Mouse (Mus musculus): Measurements from ENCODE around the gene Rrbp1.

The Rrbp1 gene

GRCm38 (mm10) chr2:144011080-144011551, at the start of gene Rrbp1:
Rrbp1 (minus strand) TSS chr2:144011263.
- DNase-seq (ENCODE audit: low spot score in 2 of 2) = peak; percentile 93 to 99

- no peak for DNase-seq (ENCODE audit: low spot score in 2 of 2)
Observed at GRCm38 (mm10) chr2:144057735-144058134, 46.7 kb upstream of the Rrbp1 start.

GRCm38 (mm10) chr2:144052410-144053065, 41.5 kb upstream of the Rrbp1 start:
- DNase-seq (ENCODE audit: low spot score in 2 of 2) = peak; percentile 7 to 17

GRCm38 (mm10) chr2:144050861-144051260, 39.8 kb upstream of the Rrbp1 start:
- no peak for DNase-seq (ENCODE audit: low spot score in 2 of 2)

- no peak for DNase-seq (ENCODE audit: low spot score in 2 of 2)
Observed at GRCm38 (mm10) chr2:144050146-144050680, 39.1 kb upstream of the Rrbp1 start.

GRCm38 (mm10) chr2:144046916-144047315, 35.9 kb upstream of the Rrbp1 start:
- DNase-seq (ENCODE audit: low spot score in 2 of 2) = no peak

- no peak for DNase-seq (ENCODE audit: low spot score in 2 of 2)
Observed at GRCm38 (mm10) chr2:144045756-144046560, 34.9 kb upstream of the Rrbp1 start.

- no peak for DNase-seq (ENCODE audit: low spot score in 2 of 2)
Observed at GRCm38 (mm10) chr2:144044726-144045125, 33.7 kb upstream of the Rrbp1 start.

- DNase-seq (ENCODE audit: low spot score in 2 of 2) = no peak
Observed at GRCm38 (mm10) chr2:144032664-144033063, 21.6 kb upstream of the Rrbp1 start, which contains the start of gene Banf2. Banf2 (plus strand) TSS chr2:144033059.

GRCm38 (mm10) chr2:144030791-144031190, 19.7 kb upstream of the Rrbp1 start:
- no peak for DNase-seq (ENCODE audit: low spot score in 2 of 2)

- DNase-seq (ENCODE audit: low spot score in 2 of 2) = no peak
Observed at GRCm38 (mm10) chr2:144026456-144026855, 15.4 kb upstream of the Rrbp1 start.

GRCm38 (mm10) chr2:144025361-144025760, 14.3 kb upstream of the Rrbp1 start:
- DNase-seq (ENCODE audit: low spot score in 2 of 2) = no peak

- no peak for DNase-seq (ENCODE audit: low spot score in 2 of 2)
Observed at GRCm38 (mm10) chr2:144022441-144022840, 11.4 kb upstream of the Rrbp1 start.

- no peak for DNase-seq (ENCODE audit: low spot score in 2 of 2)
Observed at GRCm38 (mm10) chr2:144019971-144020370, 8.9 kb upstream of the Rrbp1 start.

- no peak for DNase-seq (ENCODE audit: low spot score in 2 of 2)
Observed at GRCm38 (mm10) chr2:144015861-144016260, 4.8 kb upstream of the Rrbp1 start.

GRCm38 (mm10) chr2:144014481-144014880, 3.4 kb upstream of the Rrbp1 start:
- no peak for DNase-seq (ENCODE audit: low spot score in 2 of 2)

GRCm38 (mm10) chr2:144014051-144014450, 3.0 kb upstream of the Rrbp1 start:
- no peak for DNase-seq (ENCODE audit: low spot score in 2 of 2)

- peak; percentile 49 to 76 for DNase-seq (ENCODE audit: low spot score in 2 of 2)
Observed at GRCm38 (mm10) chr2:144010282-144011044, 600 bp downstream of the Rrbp1 start.

GRCm38 (mm10) chr2:144009551-144010281, 1.3 kb downstream of the Rrbp1 start:
- peak; percentile 34 to 85 for DNase-seq (ENCODE audit: low spot score in 2 of 2)

- DNase-seq (ENCODE audit: low spot score in 2 of 2) = no peak
Observed at GRCm38 (mm10) chr2:144009081-144009480, 2.0 kb downstream of the Rrbp1 start.

- DNase-seq (ENCODE audit: low spot score in 2 of 2) = no peak
Observed at GRCm38 (mm10) chr2:144007211-144007610, 3.9 kb downstream of the Rrbp1 start.
